Mouse (Mus musculus) cerebellum, postnatal 36 days (tissue): ENCODE results near the gene Krt81.
A peak's percentile ranks its signal among the peaks of the same experiment; 100 is the strongest.

ENCODE experiments used
- DNase-seq, 2 experiments: peaks; one replicate each; pipeline ENCODE4 v3.0.0; 2021 to 2022; ENCODE audit warnings: mixed read lengths in 2 of 2

Krt81 gene

DNA sequence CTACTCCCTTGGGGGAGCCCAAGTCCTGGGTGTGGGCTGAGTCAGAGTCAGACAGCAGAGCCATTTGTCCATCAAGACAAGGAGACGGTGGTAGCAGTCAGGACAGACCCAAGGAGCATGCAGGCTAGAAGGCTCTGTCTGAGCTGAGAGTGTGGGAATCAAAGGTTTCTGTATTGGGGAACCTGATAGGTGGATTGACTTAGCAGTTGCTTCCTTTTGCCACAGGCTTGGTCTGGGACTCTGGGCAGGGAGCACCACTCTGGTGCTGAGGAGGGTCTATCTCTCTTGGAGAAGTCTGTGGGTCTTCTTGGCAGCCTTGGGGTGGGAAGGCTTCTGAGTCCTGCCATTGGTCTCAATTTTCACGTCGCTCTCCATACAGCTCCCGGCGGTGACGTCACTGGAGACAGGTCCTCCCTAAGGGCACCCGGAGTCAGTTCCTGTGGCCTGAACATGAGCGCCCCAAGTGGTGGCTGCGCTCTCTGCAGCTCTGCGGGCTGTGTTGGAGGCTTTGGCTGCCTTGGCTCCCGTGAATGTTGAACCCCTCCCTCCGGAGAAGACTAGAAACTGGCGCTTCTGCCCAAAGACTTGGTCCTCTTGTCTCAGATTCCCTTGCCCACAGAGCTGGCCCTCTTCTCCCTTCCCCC, 10.3 kb downstream of the Krt81 start:
- peak; percentile 85 to 86 for DNase-seq

DNA sequence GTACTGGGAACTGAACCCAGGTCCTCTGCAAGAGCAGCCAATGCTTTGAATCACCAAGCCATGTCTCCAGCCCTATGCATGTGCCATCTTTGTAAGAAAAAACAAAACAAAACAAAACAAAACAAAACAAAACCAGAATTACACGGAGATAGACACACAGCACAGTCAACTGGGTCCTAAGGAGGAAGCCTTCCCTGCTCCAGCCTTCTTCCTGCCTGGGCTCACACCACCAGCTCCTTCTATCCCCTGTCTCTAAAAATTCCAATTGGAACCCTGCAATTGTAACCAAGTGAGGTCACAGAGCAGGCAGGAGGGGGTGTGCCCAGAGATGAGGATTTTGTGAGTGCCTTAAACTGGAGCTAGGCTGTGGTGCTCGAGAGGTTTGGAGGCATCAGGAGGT, 16.1 kb downstream of the Krt81 start, which contains the start of gene Krt88:
TSS of gene Krt88 (plus strand) at position 301 of the 400 bp plus-strand sequence.
- no peak for DNase-seq

DNA sequence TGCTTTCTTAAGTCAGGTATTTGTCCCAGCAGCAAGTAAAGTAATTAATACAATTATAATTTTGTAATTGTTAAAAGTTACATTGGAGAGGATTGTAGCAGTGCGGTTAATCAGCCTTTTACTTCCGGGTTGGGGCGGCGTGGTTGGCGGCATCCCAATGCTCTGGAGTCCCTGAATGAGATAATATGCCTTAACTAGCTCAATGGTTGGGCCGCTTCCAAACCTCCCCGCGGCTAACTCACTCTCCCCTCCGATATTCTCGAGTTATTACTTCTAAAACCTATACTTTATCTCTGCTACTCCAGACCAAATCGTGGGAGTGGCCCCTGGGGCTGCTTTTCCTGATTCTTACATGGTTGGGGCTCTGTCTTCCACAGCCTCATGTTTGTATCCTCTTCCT, 17.0 kb downstream of the Krt81 start:
- DNase-seq, result no peak

DNA sequence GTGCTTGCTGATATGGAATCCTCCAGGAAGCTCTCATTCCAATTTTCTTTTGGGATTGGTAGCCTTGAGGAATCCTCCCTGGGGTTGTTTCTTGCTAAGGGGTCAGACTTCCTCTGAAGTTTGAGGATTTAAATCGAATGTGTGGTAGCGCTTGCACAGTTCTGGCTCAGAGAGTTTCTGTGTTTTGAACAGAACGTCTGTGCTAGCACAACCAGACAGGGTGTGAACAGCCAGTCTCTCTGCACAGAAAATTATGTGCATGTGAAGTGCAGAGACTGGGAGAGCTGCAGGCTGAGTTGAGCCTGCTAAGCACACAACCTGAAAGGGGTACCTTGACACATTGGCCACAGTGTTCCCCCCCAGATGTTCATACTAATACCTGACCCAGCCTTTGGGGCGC, 22.7 kb downstream of the Krt81 start:
- DNase-seq, result no peak

DNA sequence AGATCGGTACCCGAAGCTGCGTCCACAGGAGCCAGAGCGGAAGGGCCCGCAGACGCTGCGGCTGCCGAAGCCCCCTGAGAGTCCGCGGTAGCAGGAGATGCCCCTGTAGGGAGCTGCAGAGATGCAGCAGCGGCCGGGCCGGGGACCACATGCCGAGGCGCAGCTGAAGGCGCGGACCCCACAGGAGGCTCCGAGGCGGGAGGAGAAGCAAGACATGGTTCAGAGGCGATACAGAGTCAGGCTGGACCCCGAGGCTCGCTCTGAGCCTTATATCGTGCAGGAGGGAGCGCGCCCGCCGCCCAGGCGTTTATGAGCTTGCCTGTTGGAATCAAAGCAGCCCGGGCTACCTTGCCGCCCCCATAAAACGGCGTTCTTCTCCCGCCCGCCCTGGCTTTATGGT, 25.0 kb downstream of the Krt81 start, which contains the start of gene Krt87:
TSS of gene Krt87 (minus strand) at position 250 of the 400 bp plus-strand sequence.
- DNase-seq, result no peak

DNA sequence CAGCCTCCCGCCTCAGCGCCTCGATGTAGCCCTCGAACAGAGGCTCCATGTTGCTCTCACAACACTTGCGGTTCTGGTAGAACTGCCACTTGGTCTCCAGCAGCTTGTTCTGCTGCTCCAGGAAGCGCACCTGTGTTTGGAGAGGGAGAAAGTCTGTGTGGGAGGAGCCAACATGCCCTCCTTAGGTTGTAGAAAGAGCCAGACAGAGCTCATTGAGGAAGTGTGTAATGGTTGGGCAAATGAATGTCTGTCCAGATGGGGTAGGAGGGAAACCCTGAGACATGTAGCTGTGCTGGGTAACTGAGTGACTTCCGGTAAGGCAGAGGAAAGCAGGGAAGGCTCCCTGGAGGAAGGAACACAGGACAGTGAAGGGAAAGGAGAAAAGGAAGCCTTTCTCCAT, 26.9 kb downstream of the Krt81 start:
- no peak for DNase-seq

DNA sequence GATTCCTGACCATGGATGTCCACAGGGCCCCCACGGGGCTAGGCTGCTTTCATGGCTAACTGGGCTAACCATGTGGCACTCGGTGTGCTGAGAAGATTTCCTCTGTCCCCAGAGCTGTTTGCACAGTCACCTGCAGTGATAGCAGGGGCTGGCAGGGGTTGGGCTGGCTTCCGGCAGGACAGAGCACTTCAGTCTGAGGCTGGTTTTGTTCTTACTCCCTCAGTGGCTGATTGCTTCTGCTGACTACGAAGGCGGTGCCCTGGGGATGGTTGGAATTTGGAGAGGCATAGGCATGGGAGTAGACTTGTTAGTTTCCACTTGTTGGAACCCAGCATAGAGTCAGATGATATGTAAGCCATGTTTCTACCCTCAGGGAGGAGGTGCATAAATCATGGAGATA, 38.6 kb downstream of the Krt81 start:
- no peak for DNase-seq

DNA sequence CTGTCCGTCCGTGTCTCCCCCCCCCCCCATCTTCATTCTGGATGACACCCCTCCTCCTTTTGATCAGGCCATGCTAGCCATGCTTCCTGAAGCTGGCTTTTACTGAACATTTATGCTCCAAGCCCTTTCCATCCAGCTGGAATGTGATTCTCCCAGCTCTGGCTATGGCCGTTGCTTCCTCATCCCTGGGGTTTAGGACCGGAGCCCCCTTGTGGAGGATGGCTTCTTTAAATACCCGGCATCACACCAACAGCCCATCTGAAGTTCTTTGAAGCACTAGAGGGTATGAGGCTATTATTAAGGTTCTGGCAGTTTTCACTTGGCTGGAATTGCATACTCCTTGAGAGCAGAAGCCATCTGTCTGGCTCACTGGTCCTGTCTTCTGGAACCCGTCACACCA, 42.6 kb downstream of the Krt81 start:
- no peak for DNase-seq

DNA sequence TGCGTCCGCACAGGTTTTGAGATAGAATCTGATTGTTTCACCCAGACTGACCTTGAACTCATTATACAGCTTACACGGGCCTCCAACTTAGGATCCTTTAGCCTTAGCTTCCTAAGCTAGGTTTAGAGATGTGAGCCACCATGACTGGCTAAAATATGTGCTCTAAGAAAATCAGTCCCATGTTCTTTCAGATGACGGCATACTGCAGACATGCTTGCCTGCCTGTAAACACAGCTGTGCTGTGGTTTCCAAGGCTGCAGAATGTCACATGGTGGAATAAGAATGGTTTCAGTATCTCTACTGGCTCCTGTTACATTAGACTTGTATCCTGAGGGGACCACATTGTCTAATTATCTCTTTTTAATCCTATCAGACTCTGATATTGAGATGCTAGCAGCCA, 44.6 kb downstream of the Krt81 start:
- DNase-seq, result no peak

DNA sequence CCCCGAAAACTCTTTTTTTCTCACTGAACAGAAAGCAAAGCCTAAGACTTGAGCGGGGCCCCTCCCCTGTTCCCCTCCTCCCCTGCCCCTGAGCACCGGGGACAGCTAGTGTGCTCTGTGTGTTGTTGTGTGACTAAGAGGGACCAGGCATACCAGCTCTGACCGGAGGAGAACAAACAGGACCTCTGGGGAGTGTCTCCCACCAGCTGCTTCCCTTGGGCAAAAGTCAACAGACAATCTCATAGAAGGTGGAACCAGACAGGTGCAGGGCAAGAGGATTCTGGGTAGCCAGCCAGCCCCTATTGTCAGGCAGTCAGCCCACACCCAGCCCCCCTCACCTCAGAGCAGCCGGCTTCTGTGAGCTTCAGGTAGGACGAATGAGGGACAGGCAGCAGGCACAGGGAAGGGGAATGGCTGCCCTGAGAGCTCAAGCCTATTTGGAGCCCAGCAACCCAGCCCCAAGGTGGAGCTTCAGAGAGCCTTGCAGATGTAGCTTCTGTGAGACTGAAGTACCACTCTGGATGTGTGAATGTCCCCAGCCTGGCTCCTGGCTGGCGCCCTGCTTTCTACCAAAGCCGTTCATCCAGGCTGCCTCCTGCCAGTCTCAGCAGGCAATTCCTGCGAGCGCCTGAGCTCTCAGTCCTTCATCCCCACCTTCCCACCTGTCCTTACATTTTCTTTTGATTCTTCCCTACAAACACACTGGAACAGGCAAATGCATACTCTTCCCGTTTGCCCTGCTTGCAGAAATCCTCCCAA, 48.6 kb downstream of the Krt81 start:
- DNase-seq, result peak; percentile 49

DNA sequence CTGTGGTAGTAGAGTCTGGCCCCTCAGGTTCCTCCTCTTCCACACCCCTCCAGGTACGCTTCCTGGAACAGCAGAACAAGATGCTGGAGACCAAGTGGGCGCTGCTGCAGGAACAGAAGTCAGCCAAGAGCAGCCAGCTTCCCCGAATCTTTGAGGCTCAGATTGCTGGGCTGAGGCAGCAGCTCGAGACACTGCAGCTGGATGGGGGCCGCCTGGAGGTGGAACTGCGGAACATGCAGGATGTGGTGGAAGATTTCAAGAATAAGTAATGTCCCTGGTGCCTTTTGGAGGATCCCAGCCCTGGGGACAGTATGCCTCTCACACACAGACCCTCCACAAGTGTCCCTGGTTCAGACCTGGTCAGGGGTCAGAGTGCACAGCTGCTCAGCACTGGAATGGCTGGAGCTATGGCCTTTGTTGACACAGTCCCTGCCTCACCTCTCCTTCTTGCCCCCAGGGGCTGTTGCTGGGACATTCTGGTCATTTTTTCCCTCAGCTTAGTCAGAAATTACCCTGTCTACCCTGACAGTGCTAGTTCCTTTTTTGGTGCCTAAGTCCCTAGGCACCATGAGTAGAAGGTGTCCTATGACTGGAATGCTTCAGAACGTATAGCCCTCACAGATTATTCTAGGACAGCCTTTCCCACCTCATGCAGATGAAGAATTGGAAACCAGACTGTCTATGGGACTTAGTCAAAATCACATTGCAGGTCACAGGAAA, 49.5 kb downstream of the Krt81 start:
- no peak for DNase-seq

DNA sequence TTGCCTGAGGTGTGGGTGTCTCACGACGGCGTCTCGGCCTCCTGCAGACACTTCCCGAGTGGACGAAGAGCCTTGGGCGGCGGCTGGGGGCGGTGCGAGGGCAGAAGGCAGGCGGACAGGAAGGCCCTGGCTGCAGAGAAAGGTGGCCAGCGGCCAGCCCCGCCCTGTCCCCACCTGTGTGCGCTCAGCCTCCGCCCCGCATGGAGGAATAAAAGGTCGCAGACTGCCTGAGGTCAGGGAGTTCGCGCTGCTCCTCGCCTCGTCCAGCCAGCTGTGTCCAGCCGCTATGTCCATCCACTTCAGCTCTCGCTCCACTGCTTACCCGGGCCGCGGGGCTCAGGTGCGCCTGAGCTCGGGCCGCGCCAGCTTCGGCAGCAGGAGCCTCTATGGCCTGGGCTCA, 51.4 kb downstream of the Krt81 start:
- peak in 1 of 2 experiments; percentile 25 for DNase-seq

DNA sequence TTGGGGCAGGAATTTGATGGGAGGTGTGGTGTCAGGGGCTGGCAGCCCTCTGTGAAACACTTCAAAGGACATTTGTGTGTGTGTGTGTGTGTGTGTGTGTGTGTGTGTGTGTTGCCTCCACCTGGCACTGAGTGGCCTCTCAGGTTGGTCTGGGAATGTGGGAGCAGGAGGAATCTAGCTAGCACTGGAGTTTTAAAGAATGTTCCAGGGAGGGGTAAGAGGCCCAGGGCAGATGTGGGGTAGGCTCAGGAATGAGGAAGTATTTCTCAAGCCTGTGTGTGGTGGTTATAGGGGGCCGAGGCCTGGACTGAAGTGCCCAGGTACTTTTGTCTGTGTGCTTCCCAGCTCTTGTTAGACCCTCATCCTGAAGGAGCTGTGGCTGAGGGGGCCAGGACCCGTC, 52.8 kb downstream of the Krt81 start, which contains the start of gene Krt7:
TSS of gene Krt7 (plus strand) at position 269 of the 400 bp plus-strand sequence.
- no peak for DNase-seq
